Mouse (Mus musculus) liver, adult 2 months (tissue): Measurements from ENCODE around the gene Stpg3.

Experiments
- CTCF ChIP-seq: fragments of 200-500 bp; IDR thresholded peaks from 2 replicates; pipeline ENCODE4 v1.5.1; 2011; ENCODE audit warnings: low read depth, low read length, control low read depth
- POLR2A ChIP-seq: fragments of 200-500 bp; IDR thresholded peaks from 2 replicates; pipeline ENCODE4 v1.6.1; 2011; ENCODE audit warnings: low read length, control low read depth; ENCODE audit not compliant: insufficient read depth; ENCODE audit errors: extremely low read depth

DNA sequence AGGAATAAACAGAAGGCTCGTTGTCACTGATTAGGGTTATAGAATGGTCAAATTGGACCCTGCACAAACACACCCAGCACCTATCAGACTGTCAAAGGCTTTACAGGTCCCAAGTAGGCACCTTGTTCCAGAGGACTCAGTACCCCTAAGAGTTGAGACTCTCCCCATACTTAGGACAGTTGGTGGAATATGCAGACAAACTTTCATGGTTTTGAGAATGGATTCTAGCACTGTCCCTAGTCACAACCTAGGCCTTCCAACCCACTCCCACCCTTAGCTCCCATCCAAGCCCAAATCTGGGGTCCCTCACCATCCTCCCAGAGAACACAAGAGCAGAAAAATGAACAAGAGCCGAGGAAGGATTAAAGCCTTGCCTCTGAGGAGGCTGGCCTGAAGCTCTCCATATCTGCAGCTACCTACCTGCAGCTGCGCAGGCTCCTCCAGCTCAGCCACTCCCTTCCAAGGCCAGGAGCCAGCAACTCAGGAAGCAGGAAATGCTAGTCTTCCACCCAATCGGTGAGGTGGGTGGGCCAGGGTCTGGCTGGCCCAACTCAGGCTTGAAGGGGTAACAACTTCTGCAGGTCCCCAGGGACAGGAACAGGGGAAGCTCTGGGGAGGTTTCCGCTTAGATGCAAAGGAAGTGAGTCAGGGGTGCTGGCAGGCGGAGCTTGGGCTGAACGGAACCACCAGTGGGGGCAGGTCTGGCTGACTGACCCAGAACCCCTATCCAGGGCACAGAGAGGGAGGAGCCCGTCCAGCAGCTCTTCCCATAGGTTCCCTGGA is 18.1 kb downstream of the Stpg3 start, which contains the start of gene Tor4a:
- TF ChIP-seq CTCF = 0 out of 2 replicates have a peak, but pooled peaks have one; percentile 4
- TF ChIP-seq POLR2A = 0 out of 2 replicates have a peak, but pooled peaks have one; percentile 25
